Mouse (Mus musculus) limb, embryonic 12.5 days (tissue): ENCODE results near the gene Cfap43. TPM values are rescaled to one million over a fixed set of nuclear protein-coding genes. Genes with fewer than 3 reads are reported as not detected.

Experiments used
- ATAC-seq: fragments of 200-750 bp; cut with Nextera tagmentation; 2 replicates; pipeline ENCODE4 v1.8.0; 2017; ENCODE audit warnings: low read depth, moderate TSS enrichment; ENCODE audit not compliant: insufficient number of reproducible peaks, insufficient read depth, low FRiP score, low TSS enrichment
- H3K27ac ChIP-seq: fragments of 300-500 bp; sonication (generic); 2 replicates; pipeline ENCODE4 v1.5.1; 2016; ENCODE audit warnings: mild to moderate bottlenecking, moderate library complexity
- H3K27me3 ChIP-seq: fragments of 300-500 bp; sonication (generic); 2 replicates; pipeline ENCODE4 v1.6.1; 2016; ENCODE audit warnings: mild to moderate bottlenecking, moderate library complexity
- H3K36me3 ChIP-seq: fragments of 300-500 bp; sonication (generic); 2 replicates; pipeline ENCODE4 v1.6.1; 2016; ENCODE audit warnings: mild to moderate bottlenecking, moderate library complexity
- H3K4me1 ChIP-seq: fragments of 300-500 bp; sonication (generic); replicated peaks from 2 replicates; pipeline ENCODE4 v1.6.1; 2016
- H3K4me2 ChIP-seq: fragments of 300-500 bp; sonication (generic); 2 replicates; pipeline ENCODE4 v1.6.1; 2016; ENCODE audit warnings: mild to moderate bottlenecking, moderate library complexity
- H3K4me3 ChIP-seq: fragments of 300-500 bp; sonication (generic); replicated peaks from 2 replicates; pipeline ENCODE4 v1.5.1; 2016; ENCODE audit warnings: mild to moderate bottlenecking
- H3K9ac ChIP-seq: fragments of 300-500 bp; sonication (generic); replicated peaks from 2 replicates; pipeline ENCODE4 v1.6.1; 2016; ENCODE audit warnings: mild to moderate bottlenecking, moderate library complexity
- H3K9me3 ChIP-seq: fragments of 300-500 bp; sonication (generic); 2 replicates; pipeline ENCODE4 v1.6.1; 2016; ENCODE audit warnings: mild to moderate bottlenecking, moderate library complexity
- WGBS: fragments of 180-500 bp; shearing (Covaris S2); methylation state at CpG from one replicate; pipeline ENCODE4 v1.1.7; 2016; 5-methylcytosine and 5-hydroxymethylcytosine counted together
- polyA plus RNA-seq: library from polyadenylated mRNA; unstranded; fragments of >200 nt; fragmentation: Nextera tagmentation; extraction: Ambion mirVana; gene quantifications from 2 replicates; pipeline ENCODE4 v1.2.1, GENCODE M21; 2016

Cfap43 gene
- polyA plus RNA-seq, 1 experiment from 2014 or later = 0.09 TPM

- Histone ChIP-seq H3K9me3 (0 out of 2 replicates have a peak, but pooled peaks cover 3% of the 10 kb centered on the region), H3K27ac (no peak overlapping the region), H3K27me3 (no peaks in the 10 kb centered on the region), H3K9ac (no peak overlapping the region), H3K4me3 (no peak overlapping the region), H3K4me2 (no peak overlapping the region), H3K4me1 (peaks cover 23% of the 10 kb centered on the region), H3K36me3 (no peaks in the 10 kb centered on the region)
- no peak for ATAC-seq
- WGBS = 71% methylated on average over 13 of the region's 13 CpGs
Measured at GRCm38 (mm10) chr19:47884296-47885085, 34.6 kb downstream of the Cfap43 start.

- Histone ChIP-seq H3K4me3 (no peak overlapping the region), H3K4me2 (no peak overlapping the region), H3K4me1 (peaks cover 23% of the 10 kb centered on the region), H3K27ac (0 out of 2 replicates have a peak overlapping the region, but pooled peaks have one; percentile 35), H3K9ac (no peak overlapping the region), H3K9me3 (no peaks in the 10 kb centered on the region), H3K27me3 (no peaks in the 10 kb centered on the region), H3K36me3 (no peaks in the 10 kb centered on the region)
- 40% methylated on average over 9 of the region's 9 CpGs for WGBS
- ATAC-seq = peak; percentile 27; the same call in 1 of the 2 replicates
Measured at GRCm38 (mm10) chr19:47882882-47883254, 36.2 kb downstream of the Cfap43 start.

DNA sequence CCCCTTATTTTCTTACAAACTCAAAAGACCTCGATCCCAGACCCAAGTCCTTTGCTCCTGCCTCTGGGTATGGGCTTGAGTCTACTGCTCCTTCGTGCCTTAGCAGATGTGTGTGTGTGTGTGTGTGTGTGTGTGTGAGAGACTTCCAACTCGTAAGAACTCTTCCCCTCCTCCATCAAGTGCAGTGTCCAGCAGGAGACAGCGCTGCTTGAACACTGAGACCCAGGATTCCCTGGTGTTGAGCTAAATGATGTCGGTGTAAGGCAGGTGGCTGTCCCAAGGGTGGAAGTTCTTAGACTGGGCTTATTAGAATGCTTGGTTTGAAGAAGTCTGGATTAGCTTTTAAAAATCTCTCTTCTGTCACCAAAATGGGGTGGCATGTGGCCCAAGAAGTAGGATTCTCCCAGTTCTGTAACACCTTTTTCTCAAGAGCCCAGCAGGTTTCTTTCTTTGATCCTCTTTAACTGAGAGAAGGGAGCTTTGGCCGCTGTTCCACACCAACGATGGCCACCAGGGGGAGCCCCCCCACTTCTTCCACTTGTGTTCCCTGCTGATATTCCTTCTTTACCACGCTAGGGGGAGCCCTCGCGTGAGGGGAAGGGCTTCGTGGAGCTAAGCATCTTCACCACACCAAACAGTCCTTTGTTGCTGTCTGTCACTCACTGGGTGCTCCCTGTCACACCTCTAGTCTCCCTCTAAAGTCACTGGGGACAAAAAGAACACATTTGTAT lies 36.8 kb downstream of the Cfap43 start:
- no peak overlapping the region for H3K9ac ChIP-seq
- no peaks in the 10 kb centered on the region for H3K36me3 ChIP-seq
- 24% methylated on average over 11 of the region's 11 CpGs for WGBS
- peaks cover 23% of the 10 kb centered on the region for H3K4me1 ChIP-seq
- no peaks in the 10 kb centered on the region for H3K27me3 ChIP-seq
- no peak for ATAC-seq
- H3K4me3 ChIP-seq = no peak overlapping the region
- 0 out of 2 replicates have a peak overlapping the region, but pooled peaks have one; percentile 35 for H3K27ac ChIP-seq
- H3K4me2 ChIP-seq = no peak overlapping the region
- no peaks in the 10 kb centered on the region for H3K9me3 ChIP-seq

- H3K9ac ChIP-seq = no peak overlapping the region
- 80% methylated on average over 7 of the region's 7 CpGs for WGBS
- H3K27me3 ChIP-seq = no peaks in the 10 kb centered on the region
- H3K36me3 ChIP-seq = no peaks in the 10 kb centered on the region
- H3K9me3 ChIP-seq = no peaks in the 10 kb centered on the region
- H3K27ac ChIP-seq = no peak overlapping the region
- H3K4me3 ChIP-seq = no peak overlapping the region
- H3K4me2 ChIP-seq = no peak overlapping the region
- peaks cover 18% of the 10 kb centered on the region for H3K4me1 ChIP-seq
- ATAC-seq = no peak
Measured at GRCm38 (mm10) chr19:47881538-47881937, 37.5 kb downstream of the Cfap43 start.

- no peak for ATAC-seq
- WGBS = 84% methylated on average over 15 of the region's 15 CpGs
Measured at GRCm38 (mm10) chr19:47876252-47876651, 42.8 kb downstream of the Cfap43 start.

GRCm38 (mm10) chr19:47871515-47871914 lies 47.6 kb downstream of the Cfap43 start:
- no peak overlapping the region for H3K4me3 ChIP-seq
- H3K9ac ChIP-seq = no peak overlapping the region
- 35% methylated on average over 10 of the region's 10 CpGs for WGBS
- ATAC-seq = no peak
- no peaks in the 10 kb centered on the region for H3K9me3 ChIP-seq
- peaks cover 14% of the 10 kb centered on the region for H3K4me1 ChIP-seq
- H3K4me2 ChIP-seq = no peak overlapping the region
- no peaks in the 10 kb centered on the region for H3K36me3 ChIP-seq
- H3K27me3 ChIP-seq = peaks cover 7% of the 10 kb centered on the region
- no peak overlapping the region for H3K27ac ChIP-seq

More at GRCm38 (mm10) chr19:47876252-47876651, 42.8 kb downstream of the Cfap43 start:
- H3K4me1 ChIP-seq = no peaks in the 10 kb centered on the region; the same call in 1 of the 2 replicates
- peaks cover 7% of the 10 kb centered on the region for H3K27me3 ChIP-seq
- H3K9ac ChIP-seq = no peak overlapping the region
- no peak overlapping the region for H3K4me2 ChIP-seq
- H3K4me3 ChIP-seq = no peak overlapping the region
- no peaks in the 10 kb centered on the region for H3K36me3 ChIP-seq
- H3K9me3 ChIP-seq = no peaks in the 10 kb centered on the region
- no peak overlapping the region for H3K27ac ChIP-seq

GRCm38 (mm10) chr19:47870102-47870666 lies 48.9 kb downstream of the Cfap43 start:
- WGBS = 76% methylated on average over 7 of the region's 7 CpGs
- no peak for ATAC-seq
- peaks cover 3% of the 10 kb centered on the region; the same call in 1 of the 2 replicates for H3K27me3 ChIP-seq
- peaks cover 17% of the 10 kb centered on the region for H3K4me1 ChIP-seq
- H3K4me2 ChIP-seq = no peak overlapping the region
- H3K4me3 ChIP-seq = no peak overlapping the region
- 0 out of 2 replicates have a peak overlapping the region, but pooled peaks have one; percentile 45 for H3K27ac ChIP-seq
- H3K9ac ChIP-seq = no peak overlapping the region
- no peaks in the 10 kb centered on the region for H3K36me3 ChIP-seq
- H3K9me3 ChIP-seq = no peaks in the 10 kb centered on the region

- Histone ChIP-seq H3K36me3 (no peaks in the 10 kb centered on the region; the same call in 1 of the 2 replicates), H3K4me2 (no peak overlapping the region), H3K4me3 (no peak overlapping the region), H3K9me3 (no peaks in the 10 kb centered on the region), H3K27me3 (peaks cover 3% of the 10 kb centered on the region; the same call in 1 of the 2 replicates), H3K4me1 (peaks cover 21% of the 10 kb centered on the region), H3K27ac (0 out of 2 replicates have a peak overlapping the region, but pooled peaks have one; percentile 72), H3K9ac (no peak overlapping the region)
- WGBS = 44% methylated on average over 3 of the region's 3 CpGs
- no peak for ATAC-seq
Measured at GRCm38 (mm10) chr19:47869516-47869915, 49.6 kb downstream of the Cfap43 start.

GRCm38 (mm10) chr19:47868951-47869350 lies 50.1 kb downstream of the Cfap43 start:
- no peak for ATAC-seq
- peaks cover 1% of the 10 kb centered on the region; the same call in 1 of the 2 replicates for H3K27me3 ChIP-seq
- no peak overlapping the region for H3K4me3 ChIP-seq
- H3K36me3 ChIP-seq = peaks cover 6% of the 10 kb centered on the region
- 35% methylated on average over 4 of the region's 4 CpGs for WGBS
- H3K9me3 ChIP-seq = no peaks in the 10 kb centered on the region
- no peak overlapping the region for H3K4me2 ChIP-seq
- peak overlapping the region; percentile 72 for H3K27ac ChIP-seq
- peaks cover 21% of the 10 kb centered on the region for H3K4me1 ChIP-seq
- H3K9ac ChIP-seq = no peak overlapping the region

DNA sequence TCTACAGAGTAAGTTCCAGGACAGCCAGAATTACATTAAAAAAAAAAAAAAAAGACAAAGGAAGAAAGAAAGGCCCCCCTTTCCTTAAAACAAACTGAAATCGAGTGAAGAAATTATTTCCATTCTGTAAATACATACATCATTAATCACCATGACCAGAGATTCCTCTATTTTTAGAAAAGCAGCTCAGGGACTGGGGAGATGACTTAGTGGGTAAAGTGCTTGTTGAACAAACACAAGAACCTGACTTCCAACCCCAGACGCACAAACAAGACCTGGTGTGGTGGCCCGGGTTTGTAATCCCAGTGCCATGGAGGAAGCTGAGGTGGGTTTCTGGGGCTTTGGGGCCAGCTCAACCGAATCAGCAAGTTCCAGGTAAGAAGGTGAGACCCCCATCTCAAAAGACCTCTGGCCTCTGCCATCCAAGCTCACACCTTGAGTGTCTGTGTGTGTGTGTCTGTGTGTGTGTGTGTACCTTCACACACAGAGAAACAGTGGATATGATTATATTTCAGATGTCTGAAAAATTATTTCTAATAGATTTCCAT lies 51.4 kb downstream of the Cfap43 start:
- Histone ChIP-seq H3K9me3 (no peaks in the 10 kb centered on the region), H3K27ac (no peak overlapping the region), H3K27me3 (no peaks in the 10 kb centered on the region), H3K4me2 (no peak overlapping the region), H3K9ac (no peak overlapping the region), H3K4me3 (no peak overlapping the region), H3K36me3 (peaks cover 18% of the 10 kb centered on the region), H3K4me1 (peaks cover 21% of the 10 kb centered on the region)
- 74% methylated on average over 4 of the region's 4 CpGs for WGBS
- no peak for ATAC-seq
